Mouse (Mus musculus) kidney, adult 9 months (tissue): ENCODE measurements around the gene Serpini2.
"Not testable (repeated sequence)": the region's sequence is repeated elsewhere in the genome, so short reads cannot be mapped to it uniquely, and the experiment has no call there.

Experiments used
- DNase-seq: peaks from one replicate; pipeline ENCODE4 v3.0.0; 2022

Gene Serpini2

DNA sequence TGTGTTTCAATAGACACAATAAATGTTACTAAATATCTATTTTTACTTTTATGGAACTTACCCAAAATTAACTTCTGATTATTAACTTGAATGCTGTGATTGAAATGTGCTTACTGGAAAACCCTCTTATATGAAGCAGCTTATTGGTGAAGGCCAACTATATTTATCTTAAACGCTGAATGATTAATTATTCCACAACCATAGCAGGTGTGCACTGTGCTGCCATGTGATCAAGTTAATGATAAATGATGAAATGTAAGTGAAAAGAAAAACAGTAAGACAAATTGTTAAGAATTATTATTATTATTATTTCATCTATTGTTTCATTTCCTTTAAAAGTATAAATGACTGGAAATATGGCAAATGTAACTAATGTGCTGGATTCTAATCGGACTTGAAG lies at the start of gene Serpini2:
Gene Serpini2 (minus strand): TSS at position 101 of the 400 bp plus-strand sequence.
- no peak for DNase-seq

DNA sequence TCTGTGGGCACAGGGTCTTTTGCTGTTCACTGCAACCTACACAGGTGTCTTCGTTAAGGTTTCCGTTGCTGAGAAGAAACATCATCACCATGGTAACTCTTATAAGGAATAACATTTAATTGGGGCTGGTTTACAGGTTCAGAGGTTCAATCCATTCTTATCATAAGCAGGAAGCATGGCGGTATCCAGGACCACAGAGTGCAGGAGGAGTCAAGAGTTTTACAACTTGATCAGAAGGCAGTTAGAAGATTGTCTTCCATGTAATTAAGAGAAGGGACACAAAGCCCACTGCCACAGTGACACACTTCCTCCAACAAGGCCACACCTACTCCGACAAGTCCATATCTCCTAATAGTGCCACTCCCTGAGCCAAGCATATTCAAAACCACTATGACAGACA lies 39.0 kb upstream of the Serpini2 start:
- no peak for DNase-seq

GRCm38 (mm10) chr3:75308228-75308627 lies 38.4 kb upstream of the Serpini2 start:
- no peak for DNase-seq

DNA sequence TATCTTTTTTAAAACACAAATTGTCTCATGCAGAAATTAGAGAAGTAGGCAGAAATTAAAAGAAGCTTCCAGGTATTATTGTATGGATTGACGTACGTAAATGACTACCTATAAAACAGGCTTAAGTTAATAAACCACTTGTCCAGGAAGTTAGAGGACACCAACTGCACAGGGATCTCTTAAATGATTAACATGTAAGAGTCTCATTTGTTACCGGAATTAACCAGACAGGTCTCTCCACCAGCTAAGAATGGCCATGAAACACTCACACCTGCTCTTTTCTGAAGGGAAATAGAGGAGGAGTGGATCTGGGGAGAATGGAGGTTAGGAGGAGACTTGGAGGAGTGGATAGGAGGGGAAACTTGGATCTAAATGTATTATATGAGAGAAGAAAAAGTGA lies 35.7 kb upstream of the Serpini2 start:
- DNase-seq, result peak; percentile 60

DNA sequence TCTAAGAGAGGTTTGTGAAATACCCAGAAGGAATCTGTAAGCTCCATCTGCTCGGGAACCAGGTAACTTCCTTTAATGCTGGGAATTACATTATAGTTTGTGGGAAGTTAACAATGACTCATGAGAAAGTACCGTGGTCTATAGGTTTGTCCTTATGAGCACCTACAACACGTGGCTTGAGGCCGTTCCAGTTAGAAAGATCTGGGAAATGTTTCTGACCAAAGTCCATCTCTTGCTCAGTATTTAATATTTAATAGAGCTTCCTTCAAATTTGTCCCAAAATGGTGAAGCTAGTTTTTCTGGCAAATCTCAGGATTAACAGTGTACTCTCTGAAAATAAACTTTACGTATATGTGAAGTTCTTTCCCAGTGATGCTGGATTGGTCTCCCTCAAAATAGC lies 34.7 kb upstream of the Serpini2 start:
- peak; percentile 67 for DNase-seq

GRCm38 (mm10) chr3:75301072-75301471 lies 31.2 kb upstream of the Serpini2 start:
- no peak for DNase-seq

DNA sequence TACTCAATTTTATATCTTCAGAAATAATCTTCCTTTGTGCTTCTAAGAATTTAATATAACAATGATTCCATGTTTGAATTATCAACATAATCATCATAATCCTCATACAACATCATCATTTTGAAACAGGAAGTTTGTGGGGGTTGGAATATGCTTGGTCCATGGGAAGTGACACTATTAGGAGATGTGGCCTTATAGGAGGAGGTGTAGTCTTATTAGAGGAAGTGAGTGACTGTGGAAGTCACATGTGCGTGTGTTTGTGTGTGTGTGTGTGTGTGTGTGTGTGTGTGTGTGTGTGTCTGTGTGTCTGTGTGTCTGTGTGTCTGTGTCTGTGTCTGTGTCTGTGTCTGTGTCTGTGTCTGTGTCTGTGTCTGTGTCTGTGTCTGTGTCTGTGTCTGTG lies 29.6 kb upstream of the Serpini2 start:
- DNase-seq, result not testable (repeated sequence)

DNA sequence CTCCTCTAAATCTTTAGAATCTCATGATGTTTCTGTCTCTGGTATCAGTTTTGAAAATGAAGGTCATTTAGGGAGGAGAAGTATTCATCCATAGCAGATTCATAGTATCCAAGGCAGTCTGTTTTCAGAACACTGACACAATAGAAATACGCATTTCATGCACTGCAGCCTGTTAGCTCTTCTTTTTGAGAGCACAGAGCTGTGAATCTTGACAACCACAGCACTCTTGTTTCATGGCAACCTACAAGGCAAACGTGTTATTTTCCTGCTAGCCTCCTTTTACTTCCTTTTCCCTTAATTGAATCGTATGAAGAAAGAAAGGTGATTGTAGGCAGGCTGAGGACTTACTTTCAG lies 27.9 kb upstream of the Serpini2 start:
- no peak for DNase-seq

DNA sequence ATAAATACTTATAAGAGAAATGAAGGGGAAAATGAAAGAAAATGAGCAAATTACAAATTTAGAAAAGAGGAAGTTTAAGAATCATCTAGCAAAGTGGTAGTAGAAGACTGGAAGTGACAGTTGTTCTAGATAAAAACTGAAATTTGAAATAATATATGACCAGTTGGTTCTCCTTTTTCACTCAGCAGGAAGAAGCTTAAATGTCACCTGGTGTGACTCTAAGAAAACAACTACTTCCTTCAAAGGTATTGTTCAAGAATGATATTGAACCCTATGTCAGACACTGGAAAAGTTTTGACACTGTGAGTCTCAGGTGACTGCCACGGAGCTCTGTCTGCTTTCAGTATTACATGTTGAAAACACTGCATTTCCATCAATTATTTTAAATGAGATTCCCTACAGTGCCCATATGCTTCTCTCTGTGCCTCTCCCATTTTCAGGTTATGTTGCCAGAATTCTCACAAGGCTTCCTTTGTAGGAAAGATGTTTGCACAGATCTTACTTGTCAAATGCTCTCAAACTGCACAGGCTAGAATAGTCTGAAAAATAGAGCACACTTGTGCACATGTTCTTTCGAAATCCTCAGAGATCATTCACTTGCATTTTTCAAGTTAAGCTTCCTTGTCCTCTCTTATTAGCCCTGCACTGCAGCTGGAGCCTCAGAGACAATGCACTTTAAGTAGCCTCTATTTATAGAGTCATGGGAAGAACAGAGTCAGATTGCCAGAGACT lies 27.3 kb upstream of the Serpini2 start:
- DNase-seq, result no peak

GRCm38 (mm10) chr3:75293243-75293642 lies 23.4 kb upstream of the Serpini2 start:
- no peak for DNase-seq

DNA sequence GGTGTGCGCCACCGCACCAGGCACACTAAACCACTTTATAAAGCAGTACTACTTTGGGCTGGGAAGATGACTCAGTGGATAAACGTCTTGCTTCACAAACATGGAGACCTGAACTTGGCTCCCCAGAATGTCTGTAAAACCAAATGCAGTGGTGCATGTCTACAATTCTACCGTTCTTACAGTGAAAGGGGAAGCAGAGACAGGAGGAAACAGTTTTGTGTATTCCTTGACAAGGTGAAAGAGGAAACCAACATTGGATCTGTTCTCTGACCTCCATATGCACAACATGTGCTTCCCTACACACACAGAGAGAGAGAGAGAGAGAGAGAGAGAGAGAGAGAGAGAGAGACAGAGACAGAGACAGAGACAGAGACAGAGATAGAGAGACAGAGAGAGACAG lies 7.6 kb upstream of the Serpini2 start:
- DNase-seq, result no peak

- DNase-seq, result no peak
Observed at GRCm38 (mm10) chr3:75276522-75276921, 6.6 kb upstream of the Serpini2 start.

DNA sequence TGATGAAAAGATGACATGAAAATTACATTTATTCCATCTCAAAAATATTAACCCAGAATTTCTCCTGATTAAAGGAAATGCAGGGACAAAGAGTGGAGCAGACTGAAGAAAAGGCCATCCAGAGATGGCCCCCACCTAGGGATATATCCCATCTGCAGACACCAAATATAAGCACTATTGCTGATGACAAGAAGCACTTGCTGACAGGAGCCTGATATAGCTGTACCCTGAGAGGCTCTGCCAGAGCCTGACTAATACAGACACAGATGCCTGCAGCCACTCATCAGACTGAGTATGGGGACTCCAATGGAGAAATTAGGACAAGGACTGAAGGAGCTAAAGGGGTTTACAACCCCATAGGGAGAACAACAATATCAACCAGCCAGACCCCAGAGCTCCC lies 5.2 kb upstream of the Serpini2 start:
- no peak for DNase-seq

DNA sequence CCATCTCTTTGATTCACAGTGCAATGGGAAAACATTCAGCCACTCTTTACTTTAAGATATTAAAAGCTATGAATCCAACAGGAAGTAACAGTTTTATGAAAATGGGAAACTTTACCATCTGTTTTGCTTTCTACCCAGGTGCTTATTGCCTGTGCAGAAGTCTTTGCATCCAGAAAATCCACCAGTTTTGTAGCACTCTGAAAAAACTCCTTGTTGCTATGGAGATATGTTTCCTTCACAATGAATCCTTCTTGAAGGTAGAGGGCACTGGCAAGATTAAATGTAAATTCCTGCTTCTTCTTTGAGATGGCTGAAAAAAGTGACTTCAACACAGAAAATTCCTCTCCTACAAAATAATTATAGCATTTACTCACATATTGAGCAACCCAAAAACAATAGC lies 10.5 kb downstream of the Serpini2 start:
- no peak for DNase-seq

- DNase-seq, result no peak
Observed at GRCm38 (mm10) chr3:75219694-75220093, 50.2 kb downstream of the Serpini2 start.

- peak; percentile 38 for DNase-seq
Observed at GRCm38 (mm10) chr3:75219211-75219610, 50.7 kb downstream of the Serpini2 start.

DNA sequence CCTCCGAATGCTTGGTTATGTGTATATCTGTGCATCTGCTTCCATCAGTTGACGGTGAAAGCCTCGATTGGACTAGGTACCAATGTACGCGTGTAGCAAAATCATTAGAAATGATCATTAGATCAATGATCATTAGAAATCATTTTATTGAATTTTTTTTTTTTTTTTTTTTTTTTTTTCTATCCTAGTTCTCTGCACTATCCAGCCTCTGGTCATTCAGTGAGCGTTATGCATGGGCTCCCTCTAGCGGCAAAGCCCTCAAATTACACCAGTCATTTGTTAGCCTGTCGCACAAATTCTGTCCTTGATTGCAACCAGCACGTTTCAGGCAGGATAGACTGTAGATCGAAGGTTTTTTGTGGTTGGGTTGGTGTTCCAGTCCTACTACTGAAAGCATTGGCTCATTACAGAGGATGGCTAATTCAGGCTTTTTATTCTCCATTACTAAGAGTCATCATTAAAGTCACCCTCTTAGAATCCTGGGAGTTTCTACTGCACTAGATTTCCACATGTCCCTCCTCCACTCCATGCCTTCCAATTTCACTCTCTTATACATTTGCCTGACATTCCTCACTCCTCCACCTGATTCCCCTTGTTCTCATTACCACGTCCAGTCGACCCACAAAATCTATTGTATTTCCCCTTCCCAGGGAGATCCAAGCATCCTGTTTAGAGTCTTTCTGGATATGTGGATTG lies 66.9 kb downstream of the Serpini2 start:
- DNase-seq, result peak; percentile 52
